Mouse (Mus musculus) left cerebral cortex, adult 8-10 months (tissue): ENCODE data around the gene Gm13040. TPM values are rescaled to one million over a fixed set of nuclear protein-coding genes. Genes with fewer than 3 reads are reported as not detected.
"Not testable (repeated sequence)": the region's sequence is repeated elsewhere in the genome, so short reads cannot be mapped to it uniquely, and the experiment has no call there.

Experiments used
- DNase-seq, 2 experiments: peaks; one replicate each; pipeline ENCODE4 v3.0.0; 2022; ENCODE audit warnings: low spot score in 2 of 2
- total RNA-seq, 4 experiments: library from RNA; stranded (reverse); gene quantifications; 2 replicates each; pipeline ENCODE4 v1.2.4; 2022

Gm13040 gene
- not detected for total RNA-seq

DNA sequence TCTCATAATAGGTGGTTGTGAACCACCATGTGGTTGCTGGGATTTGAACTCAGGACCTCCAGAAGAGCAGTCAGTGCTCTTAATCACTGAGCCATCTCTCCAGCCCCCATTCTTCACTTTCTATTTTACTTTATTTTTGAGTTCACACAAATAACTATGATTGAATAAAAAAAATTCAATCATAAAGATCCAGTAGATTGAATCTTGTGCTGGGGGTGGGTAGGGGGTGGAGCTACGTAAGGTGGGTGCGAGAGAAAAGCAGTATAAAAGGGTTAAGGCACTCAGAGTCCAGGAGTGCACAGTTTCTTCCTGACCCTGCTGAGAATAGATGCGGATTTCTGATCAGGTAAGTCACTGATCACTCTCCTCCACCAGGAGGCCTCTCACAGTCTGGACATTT lies at the start of gene Gm13040:
Gm13040 (plus strand) TSS at position 301 of the 400 bp plus-strand sequence.
- DNase-seq, result not testable (repeated sequence)

- no peak for DNase-seq
These were observed 24.7 kb upstream of the Gm13040 start, which contains the start of gene Gm13043 for GRCm38 (mm10) chr4:143511043-143511442. Gene Gm13043, plus strand, starts transcription at chr4:143511343.

DNA sequence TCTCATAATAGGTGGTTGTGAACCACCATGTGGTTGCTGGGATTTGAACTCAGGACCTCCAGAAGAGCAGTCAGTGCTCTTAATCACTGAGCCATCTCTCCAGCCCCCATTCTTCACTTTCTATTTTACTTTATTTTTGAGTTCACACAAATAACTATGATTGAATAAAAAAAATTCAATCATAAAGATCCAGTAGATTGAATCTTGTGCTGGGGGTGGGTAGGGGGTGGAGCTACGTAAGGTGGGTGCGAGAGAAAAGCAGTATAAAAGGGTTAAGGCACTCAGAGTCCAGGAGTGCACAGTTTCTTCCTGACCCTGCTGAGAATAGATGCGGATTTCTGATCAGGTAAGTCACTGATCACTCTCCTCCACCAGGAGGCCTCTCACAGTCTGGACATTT lies 15.6 kb downstream of the Gm13040 start, which contains the start of the genes BC080695 and Gm13057:
BC080695 (plus strand) TSS at position 301 of the 400 bp plus-strand sequence.
Gm13057 (plus strand) TSS at position 310 of the 400 bp plus-strand sequence.
- not testable (repeated sequence) for DNase-seq

Other genes with a start within 250 kb of the Gm13040 start
- gene Pdpn, start 236.4 kb upstream of the Gm13040 start, total RNA-seq, result 10 to 100 TPM; 15.2 to 25.6 (median 19.6) TPM
- 1 to 10 TPM; 1.5 to 2.2 (median 1.8) TPM for gene Lrrc38, start 186.2 kb upstream of the Gm13040 start, total RNA-seq
- gene Pramel1, start 141.5 kb upstream of the Gm13040 start, total RNA-seq, result under 1 TPM in 2 of 4 experiments, not detected in 2; 0.13 TPM
- 10 to 100 TPM; 10.4 to 15.2 (median 11.8) TPM for gene Pramef8, start 123.5 kb upstream of the Gm13040 start, total RNA-seq
- gene Oog4, start 85.6 kb upstream of the Gm13040 start, total RNA-seq, result not detected
- gene Gm13043, start 24.6 kb upstream of the Gm13040 start, total RNA-seq, result not detected
- gene BC080695, start 15.7 kb downstream of the Gm13040 start, total RNA-seq, result not detected
- not detected for gene Gm13057, start 15.8 kb downstream of the Gm13040 start, total RNA-seq
- gene Gm13083, start 79.0 kb downstream of the Gm13040 start, total RNA-seq, result not detected
- not detected for gene Gm13088, start 121.3 kb downstream of the Gm13040 start, total RNA-seq
- not detected for gene Gm13089, start 166.8 kb downstream of the Gm13040 start, total RNA-seq
- gene Gm13078, start 183.5 kb downstream of the Gm13040 start, total RNA-seq, result not detected